Mouse (Mus musculus) stomach, embryonic 14.5 days (tissue): Measurements from ENCODE around the gene Slc6a20a. TPM values are rescaled to one million over a fixed set of nuclear protein-coding genes. Genes with fewer than 3 reads are reported as not detected.
A peak's percentile ranks its signal among the peaks of the same experiment; 100 is the strongest.

ENCODE experiments used
- ATAC-seq: fragments of 200-750 bp; cut with Nextera tagmentation; 2 replicates; pipeline ENCODE4 v1.8.0; 2017; ENCODE audit warnings: low read depth, moderate TSS enrichment; ENCODE audit not compliant: insufficient number of reproducible peaks, insufficient read depth, low FRiP score
- H3K27ac ChIP-seq: fragments of 300-500 bp; sonication (generic); 2 replicates; pipeline ENCODE4 v1.5.1; 2014; ENCODE audit warnings: mild to moderate bottlenecking, low read length, moderate library complexity, mixed read lengths
- H3K27me3 ChIP-seq: fragments of 300-500 bp; sonication (generic); 2 replicates; pipeline ENCODE4 v1.6.1; 2014; ENCODE audit warnings: low read length, control low read depth, mixed read lengths; ENCODE audit not compliant: control insufficient read depth, insufficient read depth
- H3K36me3 ChIP-seq: fragments of 300-500 bp; sonication (generic); 2 replicates; pipeline ENCODE4 v1.6.1; 2014; ENCODE audit warnings: mild to moderate bottlenecking, control low read depth, low read length, moderate library complexity, mixed read lengths; ENCODE audit not compliant: control insufficient read depth, insufficient read depth
- H3K4me1 ChIP-seq: fragments of 300-500 bp; sonication (generic); 2 replicates; pipeline ENCODE4 v1.6.1; 2014; ENCODE audit warnings: low read length, control low read depth, mixed read lengths; ENCODE audit not compliant: control insufficient read depth, insufficient read depth
- H3K4me2 ChIP-seq: fragments of 300-500 bp; sonication (generic); replicated peaks from 2 replicates; pipeline ENCODE4 v1.6.1; 2014; ENCODE audit warnings: low read depth, low read length, control low read depth
- H3K4me3 ChIP-seq: fragments of 300-500 bp; sonication (generic); 2 replicates; pipeline ENCODE4 v1.5.1; 2014; ENCODE audit warnings: low read depth, low read length, control low read depth
- H3K9ac ChIP-seq: fragments of 300-500 bp; sonication (generic); replicated peaks from 2 replicates; pipeline ENCODE4 v1.6.1; 2014; ENCODE audit warnings: low read depth, mild to moderate bottlenecking, control low read depth, low read length, moderate library complexity, mixed read lengths
- H3K9me3 ChIP-seq: fragments of 300-500 bp; sonication (generic); 2 replicates; pipeline ENCODE4 v1.6.1; 2016; ENCODE audit warnings: low read depth, low read length, control low read depth; ENCODE audit not compliant: control insufficient read depth
- WGBS: fragments of 180-500 bp; shearing (Covaris S2); extraction: QIAGEN DNeasy Blood & Tissue Kit; methylation state at CpG from one replicate; pipeline ENCODE4 v1.1.7; 2014; 5-methylcytosine and 5-hydroxymethylcytosine counted together
- polyA plus RNA-seq: library from polyadenylated mRNA; unstranded; fragments of >200 nt; fragmentation: Nextera tagmentation; extraction: Ambion mirVana; gene quantifications from 2 replicates; pipeline ENCODE4 v1.2.1, GENCODE M21; 2014

Slc6a20a gene
- 0.27 and 0.76 TPM in 2 replicates for polyA plus RNA-seq

DNA sequence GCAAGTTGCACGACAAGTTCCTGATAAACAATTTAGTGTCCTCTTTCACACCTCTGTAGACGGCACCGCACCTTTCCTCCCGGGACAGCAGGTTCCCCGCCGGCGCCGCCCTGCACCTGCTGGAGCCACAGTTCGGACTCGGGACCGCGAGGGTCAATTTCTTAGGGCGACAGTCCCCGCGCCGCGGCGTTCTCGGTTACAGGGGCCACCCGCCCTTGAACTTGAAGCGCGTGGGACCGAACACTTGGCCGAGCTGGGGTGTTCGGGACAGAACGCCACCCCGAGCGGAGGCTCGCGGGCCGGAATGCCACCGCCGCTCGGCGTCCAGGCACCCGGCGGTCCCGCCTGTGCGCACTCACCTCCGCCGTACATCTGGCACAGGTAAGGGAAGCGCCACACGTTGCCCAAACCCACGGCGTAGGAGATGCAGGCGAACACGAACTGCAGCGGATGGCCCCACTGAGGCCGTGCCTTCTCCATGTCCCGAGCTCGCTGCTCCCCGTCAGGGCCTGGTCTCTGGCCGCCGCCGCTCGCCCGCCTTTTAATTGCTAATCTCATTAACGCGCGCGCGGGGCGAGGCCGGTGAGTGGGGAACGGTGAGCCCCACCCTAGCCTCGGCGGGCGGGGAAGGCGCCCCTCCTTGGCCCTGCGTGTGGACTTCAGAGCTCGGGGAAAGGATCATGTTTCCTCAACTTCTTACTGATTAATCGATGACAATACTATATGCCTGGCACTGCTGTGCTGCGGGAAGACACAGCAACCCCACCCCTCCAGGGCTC lies at the start of gene Slc6a20a, which contains the start of gene Ccr9:
Gene Slc6a20a, minus strand, starts transcription at position 559 of the 779 bp plus-strand sequence.
Gene Ccr9, plus strand, starts transcription at position 113 of the 779 bp plus-strand sequence.
- Histone ChIP-seq H3K36me3 (no peaks in the 10 kb centered on the region), H3K4me1 (no peaks in the 10 kb centered on the region), H3K9ac (no peak within 1 kb of the TSS; the same call in 1 of the 2 replicates), H3K27ac (no peak within 1 kb of the TSS), H3K4me3 (peak within 1 kb of the TSS; percentile 37), H3K4me2 (peak within 1 kb of the TSS; percentile 75), H3K9me3 (no peaks in the 10 kb centered on the region), H3K27me3 (peaks cover 12% of the 10 kb centered on the region)
- under 1% methylated on average over 73 of the region's 73 CpGs for WGBS
- peak; percentile 87 for ATAC-seq

- Histone ChIP-seq H3K36me3 (no peaks in the 10 kb centered on the region), H3K27ac (no peak overlapping the region), H3K4me3 (no peak overlapping the region), H3K4me1 (no peaks in the 10 kb centered on the region), H3K9ac (no peak overlapping the region), H3K27me3 (no peaks in the 10 kb centered on the region), H3K9me3 (no peaks in the 10 kb centered on the region), H3K4me2 (no peak overlapping the region)
- 83% methylated on average over 2 of the region's 2 CpGs for WGBS
- no peak for ATAC-seq
These were observed 44.2 kb upstream of the Slc6a20a start for GRCm38 (mm10) chr9:123722737-123723493.

GRCm38 (mm10) chr9:123717186-123718008 lies 38.7 kb upstream of the Slc6a20a start, which contains the start of gene Lztfl1:
Lztfl1 (minus strand) TSS chr9:123717697.
- no peaks in the 10 kb centered on the region for H3K27me3 ChIP-seq
- peak within 1 kb of the TSS; percentile 58; the same call in 1 of the 2 replicates for H3K27ac ChIP-seq
- H3K4me2 ChIP-seq: peak within 1 kb of the TSS; percentile 67
- H3K4me3 ChIP-seq: peak within 1 kb of the TSS; percentile 89
- H3K9ac ChIP-seq: peak within 1 kb of the TSS; percentile 69
- WGBS: under 1% methylated on average over 52 of the region's 55 CpGs
- H3K4me1 ChIP-seq: peaks cover 5% of the 10 kb centered on the region
- H3K9me3 ChIP-seq: no peaks in the 10 kb centered on the region
- peak; percentile 100 for ATAC-seq
- no peaks in the 10 kb centered on the region for H3K36me3 ChIP-seq

DNA sequence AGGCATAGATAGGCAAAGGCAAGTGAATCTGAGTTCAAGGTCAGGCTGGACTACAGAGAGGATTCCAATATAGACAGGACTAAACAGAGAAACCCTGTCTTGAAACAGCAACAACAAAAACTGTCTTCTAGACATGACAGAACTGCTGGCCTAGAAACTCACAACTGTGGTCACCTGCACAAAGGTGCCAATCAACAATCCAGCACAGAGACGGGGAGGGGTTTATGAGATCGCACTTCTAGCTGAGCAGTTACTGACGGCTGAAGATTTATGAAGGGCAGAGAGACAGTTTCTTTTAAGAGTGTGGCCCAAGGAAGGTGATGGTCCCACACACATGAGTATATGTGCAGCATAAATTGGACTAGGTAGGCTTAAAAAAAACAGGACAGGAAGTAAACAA lies 37.6 kb upstream of the Slc6a20a start:
- Histone ChIP-seq H3K4me2 (peak overlapping the region; percentile 67), H3K36me3 (peaks cover 7% of the 10 kb centered on the region; the same call in 1 of the 2 replicates), H3K27me3 (no peaks in the 10 kb centered on the region), H3K9ac (0 out of 2 replicates have a peak overlapping the region, but pooled peaks have one; percentile 69), H3K9me3 (no peaks in the 10 kb centered on the region), H3K4me1 (peaks cover 5% of the 10 kb centered on the region), H3K4me3 (peak overlapping the region; percentile 89; the same call in 1 of the 2 replicates), H3K27ac (no peak overlapping the region)
- ATAC-seq: no peak
- WGBS: 40% methylated on average over 3 of the region's 3 CpGs

- ATAC-seq: no peak
- Histone ChIP-seq H3K9ac (no peak overlapping the region), H3K4me3 (no peak overlapping the region), H3K4me1 (peaks cover 5% of the 10 kb centered on the region), H3K4me2 (no peak overlapping the region), H3K36me3 (peaks cover 17% of the 10 kb centered on the region), H3K27me3 (no peaks in the 10 kb centered on the region), H3K9me3 (no peaks in the 10 kb centered on the region), H3K27ac (no peak overlapping the region)
- WGBS: 74% methylated on average over 2 of the region's 2 CpGs
These were observed 34.4 kb upstream of the Slc6a20a start for GRCm38 (mm10) chr9:123713111-123713510.

GRCm38 (mm10) chr9:123709226-123709625 lies 30.5 kb upstream of the Slc6a20a start:
- H3K4me2 ChIP-seq: no peak overlapping the region
- no peak overlapping the region for H3K9ac ChIP-seq
- H3K9me3 ChIP-seq: no peaks in the 10 kb centered on the region
- ATAC-seq: no peak
- H3K4me3 ChIP-seq: no peak overlapping the region
- no peak overlapping the region for H3K27ac ChIP-seq
- H3K4me1 ChIP-seq: no peaks in the 10 kb centered on the region
- WGBS: 47% methylated on average over 2 of the region's 2 CpGs
- peaks cover 24% of the 10 kb centered on the region for H3K36me3 ChIP-seq
- no peaks in the 10 kb centered on the region for H3K27me3 ChIP-seq

GRCm38 (mm10) chr9:123701822-123702221 lies 23.1 kb upstream of the Slc6a20a start:
- Histone ChIP-seq H3K4me1 (no peaks in the 10 kb centered on the region), H3K27me3 (no peaks in the 10 kb centered on the region), H3K9ac (no peak overlapping the region), H3K36me3 (peaks cover 23% of the 10 kb centered on the region), H3K4me2 (no peak overlapping the region), H3K27ac (no peak overlapping the region), H3K4me3 (no peak overlapping the region), H3K9me3 (no peaks in the 10 kb centered on the region)
- 90% methylated on average over 5 of the region's 5 CpGs for WGBS
- ATAC-seq: no peak; the same call in 1 of the 2 replicates
